Mouse (Mus musculus) gastrocnemius, adult 8-10 months (tissue): ENCODE results near the gene Cyct. TPM values are rescaled to one million over a fixed set of nuclear protein-coding genes. Genes with fewer than 3 reads are reported as not detected.
A peak's percentile ranks its signal among the peaks of the same experiment; 100 is the strongest.

Experiments
- DNase-seq, 2 experiments: peaks; one replicate each; pipeline ENCODE4 v3.0.0; 2022; ENCODE audit warnings: low spot score in 2 of 2
- total RNA-seq, 4 experiments: library from RNA; stranded (reverse); gene quantifications; 2 replicates each; pipeline ENCODE4 v1.2.4; 2022

The Cyct gene
- not detected for total RNA-seq

GRCm38 (mm10) chr2:76360226-76360625 is at the start of gene Cyct:
Gene Cyct (minus strand): TSS chr2:76360450.
- no peak for DNase-seq

GRCm38 (mm10) chr2:76409986-76410385 is 49.7 kb upstream of the Cyct start:
- DNase-seq: no peak

GRCm38 (mm10) chr2:76409526-76409925 is 49.3 kb upstream of the Cyct start:
- DNase-seq: no peak

GRCm38 (mm10) chr2:76406937-76407441 is 46.7 kb upstream of the Cyct start:
- peak; percentile 50 to 72 for DNase-seq

- peak; percentile 60 to 72 for DNase-seq
These were observed 46.1 kb upstream of the Cyct start, which contains the start of gene Osbpl6 for GRCm38 (mm10) chr2:76406151-76406936. Gene Osbpl6 (plus strand): TSS chr2:76406508.

GRCm38 (mm10) chr2:76405596-76406150 is 45.4 kb upstream of the Cyct start:
- DNase-seq: no peak

GRCm38 (mm10) chr2:76400178-76400577 is 39.9 kb upstream of the Cyct start:
- DNase-seq: no peak

GRCm38 (mm10) chr2:76386531-76386930 is 26.3 kb upstream of the Cyct start:
- DNase-seq: no peak

GRCm38 (mm10) chr2:76378646-76379045 is 18.4 kb upstream of the Cyct start:
- no peak for DNase-seq

GRCm38 (mm10) chr2:76374544-76375206 is 14.4 kb upstream of the Cyct start:
- no peak for DNase-seq

- DNase-seq: no peak
These were observed 12.0 kb upstream of the Cyct start for GRCm38 (mm10) chr2:76372244-76372643.

GRCm38 (mm10) chr2:76370656-76370922 is 10.3 kb upstream of the Cyct start:
- no peak for DNase-seq

- peak; percentile 71 for DNase-seq
These were observed 9.8 kb upstream of the Cyct start, which contains the start of gene Rbm45 for GRCm38 (mm10) chr2:76369821-76370655. Gene Rbm45 (plus strand): TSS chr2:76369984.

GRCm38 (mm10) chr2:76368861-76369660 is 8.8 kb upstream of the Cyct start:
- DNase-seq: no peak

- DNase-seq: peak; percentile 47 to 58
These were observed 7.1 kb upstream of the Cyct start for GRCm38 (mm10) chr2:76367188-76367922.

- DNase-seq: no peak
These were observed 5.6 kb upstream of the Cyct start for GRCm38 (mm10) chr2:76365811-76366210.

- DNase-seq: no peak
These were observed 1.9 kb upstream of the Cyct start for GRCm38 (mm10) chr2:76362111-76362510.

- DNase-seq: no peak
These were observed 12.4 kb downstream of the Cyct start for GRCm38 (mm10) chr2:76347839-76348238.

GRCm38 (mm10) chr2:76342146-76342545 is 18.1 kb downstream of the Cyct start:
- DNase-seq: no peak
